Mouse (Mus musculus) central nervous system, embryonic 14 days (tissue): ENCODE measurements around the gene Carns1. TPM values are rescaled to one million over a fixed set of nuclear protein-coding genes. Genes with fewer than 3 reads are reported as not detected.

Experiments
- polyA plus RNA-seq: library from polyadenylated mRNA; depleted of rRNA; stranded (reverse); fragments of >200 nt; gene quantifications from 2 replicates; pipeline ENCODE4 v1.2.3, GENCODE M21; 2012; rRNA removed

Gene Carns1
- polyA plus RNA-seq, result 3.6 and 4.1 TPM in 2 replicates

DNA sequence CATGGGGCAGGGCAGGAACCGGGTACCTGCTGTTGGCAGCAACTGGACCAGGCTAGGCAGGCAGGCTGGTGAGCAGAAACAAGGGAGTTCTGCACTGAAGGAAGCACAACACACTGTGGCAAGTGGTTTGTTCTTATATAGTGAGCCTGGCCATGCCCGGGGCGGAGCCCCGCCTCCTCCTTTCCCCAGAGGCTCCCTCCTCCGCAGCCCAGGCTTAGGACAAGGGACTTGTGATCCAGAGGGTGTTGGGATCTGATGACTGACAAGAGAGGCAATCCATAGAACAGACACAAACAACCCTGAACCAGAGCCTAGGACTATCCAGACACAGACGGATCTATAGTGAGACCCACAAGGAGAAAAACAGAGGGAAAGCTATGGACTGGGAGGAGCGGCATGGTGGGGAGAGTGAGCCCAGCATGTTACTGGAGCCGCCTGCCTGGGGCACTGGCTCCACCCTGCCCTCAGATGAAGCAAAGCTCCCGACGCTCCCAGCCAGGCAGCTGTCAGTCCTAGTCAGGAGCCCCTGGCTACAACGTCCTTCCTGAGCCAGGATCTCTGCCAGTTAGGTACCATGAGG lies at the start of gene Carns1:
TSS of gene Carns1 (minus strand) at position 112 of the 580 bp plus-strand sequence.

DNA sequence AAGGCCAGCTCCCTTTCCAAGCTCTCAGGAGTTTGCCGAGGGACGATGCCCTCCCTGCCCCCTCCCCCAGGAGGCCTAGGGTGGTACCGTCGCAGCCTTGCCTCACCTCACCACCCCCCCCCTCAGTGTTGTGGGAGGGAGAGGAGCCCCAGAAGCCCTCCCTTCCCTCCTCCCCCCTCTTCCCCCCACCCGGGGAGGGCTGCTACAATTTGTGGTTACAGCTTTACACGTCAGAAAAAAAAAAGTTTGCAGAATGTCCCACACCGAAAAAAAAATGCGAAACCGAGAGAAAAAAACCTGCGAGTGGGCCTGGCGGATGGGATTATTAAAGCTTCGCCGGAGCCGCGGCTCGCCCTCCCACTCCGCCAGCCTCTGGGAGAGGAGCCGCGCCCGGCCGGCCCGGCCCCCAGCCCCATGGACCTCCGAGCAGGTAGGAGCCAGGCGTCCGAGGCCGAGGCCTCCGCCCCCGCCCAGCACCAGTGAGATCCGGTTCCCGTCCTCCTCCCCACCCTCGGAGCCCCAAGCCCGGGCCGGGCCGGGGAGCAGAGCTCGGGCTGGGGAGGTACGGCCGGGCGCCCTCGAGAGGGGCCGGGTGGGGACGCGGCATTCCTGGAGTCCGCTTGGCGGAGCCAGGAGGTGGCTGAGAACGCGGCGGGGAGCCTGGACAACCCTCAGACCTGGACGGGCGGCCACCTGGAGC lies 38.9 kb upstream of the Carns1 start, which contains the start of the genes Clcf1 and AC109138.7:
TSS of gene Clcf1 (plus strand) at position 168 of the 700 bp plus-strand sequence.
TSS of gene AC109138.7 (plus strand) at position 287 of the 700 bp plus-strand sequence.

DNA sequence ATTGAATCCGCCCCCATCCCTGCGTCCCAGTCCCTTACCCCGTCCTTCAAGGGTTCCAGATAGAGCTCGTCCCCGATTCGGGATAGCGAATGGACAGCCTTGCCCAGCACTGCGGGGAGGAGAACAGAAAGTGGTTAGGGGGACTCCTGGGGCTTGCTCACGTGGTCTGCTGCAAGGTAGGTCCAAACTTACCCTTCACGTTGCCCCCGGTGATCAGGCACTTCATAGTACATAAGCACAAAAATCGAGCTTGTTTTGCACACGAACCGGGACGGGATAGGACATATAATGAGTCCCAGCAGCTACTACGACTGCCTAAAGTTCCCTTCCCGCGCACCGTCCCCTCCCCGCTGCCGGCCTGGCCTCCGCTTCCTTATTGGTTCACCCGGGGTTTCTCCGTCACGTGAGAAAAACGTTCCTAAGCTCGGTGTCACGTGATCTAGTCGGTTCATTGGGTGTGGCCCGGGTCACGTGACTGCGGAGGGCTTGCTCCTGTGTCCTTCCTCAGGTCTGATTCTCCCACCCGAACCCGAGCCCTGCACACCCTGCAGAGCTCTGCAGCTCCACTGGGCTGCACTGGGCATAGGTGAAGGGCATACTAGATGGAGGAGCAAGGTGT lies 26.1 kb upstream of the Carns1 start, which contains the start of gene Rad9a:
TSS of gene Rad9a (minus strand) at position 372 of the 619 bp plus-strand sequence.

DNA sequence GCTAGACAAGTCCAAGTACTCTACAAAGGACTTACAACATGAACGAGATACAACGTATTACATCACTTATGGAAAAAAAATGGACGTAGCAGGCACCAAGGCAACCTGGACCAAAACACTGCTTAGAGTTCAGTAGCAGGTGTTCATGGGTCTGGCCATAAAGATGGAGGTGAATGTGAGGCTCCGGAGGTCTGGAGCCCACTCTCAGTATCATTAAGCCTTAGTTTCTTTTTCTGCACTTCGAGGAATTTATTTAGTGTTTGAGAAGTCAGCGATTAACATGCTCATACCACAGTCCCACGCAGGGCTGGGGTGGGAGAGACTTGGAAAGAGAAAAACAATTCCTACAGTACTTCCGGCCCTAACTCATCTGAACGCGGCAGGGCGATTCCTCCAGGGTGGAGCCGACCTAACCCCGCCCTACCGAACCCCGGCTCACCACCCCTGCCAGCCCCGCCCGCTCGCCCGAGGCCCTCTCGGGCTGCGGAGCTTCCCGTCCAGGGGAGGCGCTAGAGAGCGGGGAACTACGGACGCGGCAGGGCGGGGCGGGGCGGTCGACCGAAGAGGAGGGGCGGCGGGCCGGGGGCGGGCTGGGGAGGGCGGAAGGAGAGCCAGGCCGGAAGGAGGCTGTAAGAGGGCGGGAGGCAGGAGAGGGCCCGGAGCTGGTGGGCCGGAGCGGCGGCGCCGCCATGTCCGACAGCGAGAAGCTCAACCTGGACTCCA lies 16.4 kb upstream of the Carns1 start, which contains the start of gene Ppp1ca:
TSS of gene Ppp1ca (plus strand) at position 538 of the 723 bp plus-strand sequence.

DNA sequence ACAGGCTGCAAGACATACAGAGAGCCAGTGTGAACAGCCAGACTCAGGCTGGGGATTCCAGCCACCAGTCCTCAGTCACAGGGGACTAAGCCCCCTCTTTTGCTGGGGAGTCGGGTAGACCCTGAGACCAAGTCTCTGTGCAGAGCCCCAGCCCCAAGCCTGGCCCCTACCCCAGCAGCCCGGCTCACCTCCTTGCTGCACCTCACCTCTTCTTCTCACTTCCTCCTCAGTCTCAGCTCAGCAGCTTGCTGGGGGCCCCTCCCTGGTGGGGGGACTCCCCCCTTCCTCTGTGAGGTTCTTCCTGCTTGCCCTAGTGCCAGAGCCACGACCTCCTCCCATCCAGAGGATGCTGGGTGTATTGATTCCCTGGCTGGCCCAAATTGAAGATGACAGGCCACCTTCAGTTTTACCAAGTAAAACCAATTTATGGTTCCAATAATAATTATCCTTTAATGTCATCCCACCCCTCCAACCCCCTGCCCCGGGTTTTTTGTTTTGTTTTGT lies 15.6 kb upstream of the Carns1 start, which contains the start of gene Tbc1d10c:
TSS of gene Tbc1d10c (minus strand) at position 454 of the 504 bp plus-strand sequence.

DNA sequence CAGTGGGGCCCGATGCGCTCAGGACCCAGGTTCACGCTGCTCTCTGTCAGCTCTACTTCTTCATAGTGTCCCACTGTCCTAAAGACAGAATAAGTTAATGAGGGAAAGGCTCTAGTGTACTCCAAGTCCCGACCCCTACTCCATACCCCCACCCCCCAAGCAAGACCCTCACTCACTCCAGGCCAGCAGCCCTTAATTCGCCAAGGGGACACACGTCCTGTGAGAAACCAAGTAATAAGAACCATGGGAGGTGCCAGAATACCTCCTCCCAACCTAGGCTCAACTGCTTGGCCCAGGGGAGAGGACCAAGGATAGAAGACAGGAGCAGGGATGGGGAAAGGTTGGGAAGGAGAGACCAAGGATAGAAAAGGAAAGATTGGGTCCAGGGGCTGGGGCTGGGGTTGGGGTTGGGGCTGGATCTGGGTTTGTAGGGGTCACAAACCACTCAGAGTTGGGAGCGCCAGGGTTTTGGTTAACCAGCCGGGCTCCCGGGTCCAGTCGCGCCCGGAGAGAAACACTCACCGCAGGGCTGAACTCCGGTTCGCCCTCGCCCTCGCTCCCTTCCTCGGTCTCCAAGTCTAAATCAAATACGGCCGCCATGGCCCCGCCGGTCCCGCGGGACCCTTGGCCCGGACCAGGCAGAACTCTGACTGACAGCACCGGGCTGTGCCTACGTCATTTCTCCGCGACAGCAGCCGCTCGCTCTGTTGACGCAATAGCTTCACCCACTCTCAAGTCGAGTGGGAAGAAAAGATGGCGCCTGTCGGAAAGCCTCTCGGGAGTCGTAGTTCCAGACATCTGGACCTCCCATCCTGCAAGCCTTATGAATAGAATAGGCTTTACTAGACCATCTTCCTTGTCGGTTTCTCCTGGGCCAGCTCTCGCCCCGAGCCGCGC lies 12.4 kb downstream of the Carns1 start, which contains the start of gene Rps6kb2:
TSS of gene Rps6kb2 (minus strand) at position 709 of the 897 bp plus-strand sequence.

DNA sequence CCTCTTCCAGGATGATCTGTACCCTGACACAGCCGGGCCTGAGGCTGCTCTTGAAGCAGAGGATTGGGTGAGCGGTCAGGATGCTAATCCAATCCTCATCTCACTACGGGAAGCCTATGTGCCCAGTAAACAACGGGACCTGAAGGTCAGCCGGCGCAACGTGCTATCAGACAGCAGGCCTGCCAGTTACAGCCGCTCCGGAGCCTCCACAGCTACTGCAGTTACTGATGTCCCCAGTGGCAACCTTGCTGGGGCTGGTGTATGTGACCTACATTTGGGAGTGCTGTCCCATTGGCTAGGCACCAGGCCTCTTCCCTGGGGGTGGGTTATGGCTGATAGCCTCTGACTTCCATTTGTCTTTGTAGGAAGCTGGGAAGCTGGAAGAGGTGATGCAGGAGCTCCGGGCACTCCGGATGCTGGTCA lies 22.0 kb downstream of the Carns1 start, which contains the start of gene Ptprcap:
TSS of gene Ptprcap (plus strand) at position 373 of the 423 bp plus-strand sequence.

DNA sequence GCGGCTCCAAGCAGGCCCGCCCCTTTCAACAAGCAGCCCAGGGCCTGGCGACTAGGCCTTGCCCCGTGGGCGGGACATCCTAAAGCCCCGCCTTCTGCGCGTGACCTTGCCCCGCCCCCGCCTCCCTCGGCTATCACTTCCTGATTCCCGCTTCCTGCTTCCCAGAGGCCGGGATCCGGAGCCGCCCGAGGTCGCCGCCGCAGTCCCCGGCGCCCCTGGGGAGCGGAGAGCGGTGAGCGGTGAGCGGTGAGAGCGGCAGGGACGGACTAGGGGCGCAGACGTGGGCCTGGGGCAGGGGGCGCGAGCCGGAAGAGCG lies 26.8 kb downstream of the Carns1 start, which contains the start of gene Coro1b:
TSS of gene Coro1b (plus strand) at position 129 of the 316 bp plus-strand sequence.

DNA sequence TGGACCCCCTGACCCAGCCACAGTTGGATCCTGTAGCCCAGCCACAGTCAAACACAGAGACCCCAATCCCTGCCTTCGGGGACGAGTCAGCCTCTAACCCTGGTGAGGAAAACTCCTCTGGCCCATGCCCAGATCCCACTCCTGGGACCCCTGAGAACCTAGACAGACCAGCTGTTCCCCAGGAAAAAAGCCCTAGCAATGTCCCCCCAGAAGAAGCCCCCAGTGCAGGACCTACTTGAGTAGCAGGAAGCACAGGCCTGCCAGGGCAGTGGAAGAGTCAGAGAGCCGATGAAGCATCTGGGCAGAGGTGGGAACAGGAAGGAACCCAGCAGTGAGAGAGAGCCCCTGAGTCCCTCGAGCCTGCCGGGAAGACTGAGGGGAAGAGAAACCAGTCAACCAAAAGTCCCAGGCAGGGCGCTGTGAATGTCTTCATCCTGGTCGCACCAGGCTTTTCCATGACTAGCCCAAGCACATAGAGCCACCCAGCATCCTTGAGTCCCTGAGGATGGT lies 31.5 kb downstream of the Carns1 start, which contains the start of gene Cabp4:
TSS of gene Cabp4 (minus strand) at position 275 of the 510 bp plus-strand sequence.

DNA sequence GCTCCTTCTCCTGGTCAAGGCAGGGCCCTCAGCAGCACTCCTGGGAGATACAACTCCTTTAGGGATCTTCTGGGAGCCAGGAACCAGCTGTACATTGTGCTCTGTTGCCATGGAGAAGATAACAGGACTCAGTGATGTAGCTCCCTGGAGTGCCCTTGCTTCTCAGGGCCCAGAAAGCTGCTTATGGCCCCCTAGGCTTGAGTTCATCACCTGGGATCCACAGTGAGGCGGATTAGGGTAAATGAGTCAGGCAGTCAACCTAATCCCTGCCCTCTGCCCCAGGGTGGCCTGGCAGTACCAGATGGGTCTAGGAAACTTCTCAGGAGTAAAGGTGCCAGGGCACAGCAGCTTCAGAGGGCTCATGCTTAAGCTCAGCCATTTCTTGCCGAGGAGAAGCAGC lies 35.8 kb downstream of the Carns1 start, which contains the start of gene Gpr152:
TSS of gene Gpr152 (plus strand) at position 342 of the 400 bp plus-strand sequence.

DNA sequence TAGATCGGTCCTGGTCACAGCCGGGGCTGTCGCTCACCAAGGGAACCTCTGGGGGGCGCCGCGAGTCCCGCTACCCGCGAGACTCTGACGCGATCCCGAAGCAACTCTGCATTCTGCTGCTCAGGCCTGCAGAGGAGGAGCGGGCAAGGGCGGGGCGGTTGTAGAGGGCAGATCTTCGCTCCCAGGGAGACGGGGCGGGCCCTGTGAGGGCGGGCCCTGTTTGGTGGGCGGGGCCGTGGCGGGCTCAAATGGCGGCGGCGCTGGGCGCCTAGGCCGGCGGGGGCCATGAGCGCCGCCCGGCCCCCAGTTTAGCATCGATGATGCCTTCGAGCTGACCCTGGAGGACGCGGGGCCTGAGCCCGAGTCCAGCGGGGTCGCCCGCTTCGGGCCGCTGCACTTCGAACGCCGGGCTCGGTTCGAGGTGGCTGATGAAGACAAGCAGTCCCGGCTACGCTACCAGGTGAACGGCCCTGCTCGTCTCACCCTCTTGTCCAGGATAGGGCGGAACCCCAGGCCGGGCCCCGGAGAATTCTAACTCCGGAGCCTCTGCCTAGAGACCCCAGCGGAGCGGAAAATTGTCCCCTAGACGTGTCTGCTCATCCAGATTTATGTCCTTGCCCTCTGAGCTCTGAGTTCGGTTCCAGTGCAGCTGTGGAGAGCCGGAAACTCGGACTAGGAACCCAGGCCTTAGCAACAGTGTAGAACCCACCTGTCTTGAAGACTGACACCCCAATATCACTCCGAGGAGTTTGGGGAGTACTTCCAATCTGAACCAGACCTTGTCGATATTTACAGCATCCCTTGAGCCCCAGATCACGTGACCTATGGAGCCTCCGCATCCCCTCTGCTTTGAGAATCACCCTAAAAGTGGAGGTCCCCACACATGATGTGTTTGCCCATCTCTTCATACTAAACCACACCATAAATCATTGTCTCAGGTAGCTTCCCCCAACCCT lies 49.3 kb downstream of the Carns1 start, which contains the start of gene Aip:
TSS of gene Aip (minus strand) at position 118 of the 956 bp plus-strand sequence.

Other genes with a start within 250 kb of the Carns1 start
- gene Aldh3b1, start 245.7 kb downstream of the Carns1 start, polyA plus RNA-seq, result 1.7 and 1.8 TPM in 2 replicates
- 14.5 and 15.1 TPM in 2 replicates for gene Unc93b1, start 240.3 kb downstream of the Carns1 start, polyA plus RNA-seq
- gene Aldh3b3, start 216.8 kb downstream of the Carns1 start, polyA plus RNA-seq, result 0.05 TPM in 1 of 2 replicates, not detected in the other
- gene Aldh3b2, start 203.2 kb downstream of the Carns1 start, polyA plus RNA-seq, result 0.32 and 1.8 TPM in 2 replicates
- gene Acy3, start 188.9 kb downstream of the Carns1 start, polyA plus RNA-seq, result 2.3 and 3.3 TPM in 2 replicates
- gene Tbx10, start 182.7 kb downstream of the Carns1 start, polyA plus RNA-seq, result 0.05 and 0.21 TPM in 2 replicates
- gene Nudt8, start 174.9 kb downstream of the Carns1 start, polyA plus RNA-seq, result 14.7 and 17.5 TPM in 2 replicates
- 9.0 and 9.6 TPM in 2 replicates for gene Gm49405, start 174.9 kb downstream of the Carns1 start, polyA plus RNA-seq
- gene Doc2g, start 172.2 kb downstream of the Carns1 start, polyA plus RNA-seq, result 23.9 and 25.6 TPM in 2 replicates
- gene Ndufv1, start 162.7 kb downstream of the Carns1 start, polyA plus RNA-seq, result 172 and 187 TPM in 2 replicates
- 226 and 263 TPM in 2 replicates for gene Gstp1, start 137.5 kb downstream of the Carns1 start, polyA plus RNA-seq
- 1.2 and 5.2 TPM in 2 replicates for gene Gstp2, start 129.5 kb downstream of the Carns1 start, polyA plus RNA-seq
- gene Gstp3, start 115.9 kb downstream of the Carns1 start, polyA plus RNA-seq, result 0.38 TPM in 1 of 2 replicates, not detected in the other
- gene Cabp2, start 93.9 kb downstream of the Carns1 start, polyA plus RNA-seq, result not detected in 2 replicates
- 51.1 and 56.1 TPM in 2 replicates for gene Cdk2ap2, start 78.3 kb downstream of the Carns1 start, polyA plus RNA-seq
- 112 and 116 TPM in 2 replicates for gene Pitpnm1, start 75.5 kb downstream of the Carns1 start, polyA plus RNA-seq
- 122 and 129 TPM in 2 replicates for gene Aip, start 49.6 kb downstream of the Carns1 start, polyA plus RNA-seq
- gene Gpr152, start 35.7 kb downstream of the Carns1 start, polyA plus RNA-seq, result 0.05 and 0.06 TPM in 2 replicates
- gene Cabp4, start 31.4 kb downstream of the Carns1 start, polyA plus RNA-seq, result 0.03 and 0.05 TPM in 2 replicates
- 245 and 266 TPM in 2 replicates for gene Coro1b, start 26.9 kb downstream of the Carns1 start, polyA plus RNA-seq
- gene Ptprcap, start 21.9 kb downstream of the Carns1 start, polyA plus RNA-seq, result 1.6 and 2.9 TPM in 2 replicates
- 75.7 and 77.5 TPM in 2 replicates for gene Rps6kb2, start 12.1 kb downstream of the Carns1 start, polyA plus RNA-seq
- 2.0 and 3.4 TPM in 2 replicates for gene Tbc1d10c, start 15.8 kb upstream of the Carns1 start, polyA plus RNA-seq
- gene Ppp1ca, start 16.6 kb upstream of the Carns1 start, polyA plus RNA-seq, result 403 and 409 TPM in 2 replicates
- 39.4 and 40.6 TPM in 2 replicates for gene Rad9a, start 26.2 kb upstream of the Carns1 start, polyA plus RNA-seq
- gene Clcf1, start 38.8 kb upstream of the Carns1 start, polyA plus RNA-seq, result 2.9 and 7.3 TPM in 2 replicates
- gene AC109138.7, start 38.9 kb upstream of the Carns1 start, polyA plus RNA-seq, result 1.2 TPM in 1 of 2 replicates, not detected in the other
- 28.6 and 30.9 TPM in 2 replicates for gene Pold4, start 56.4 kb upstream of the Carns1 start, polyA plus RNA-seq
- gene Ssh3, start 93.7 kb upstream of the Carns1 start, polyA plus RNA-seq, result 50.7 and 62.1 TPM in 2 replicates
- 43.2 and 50.9 TPM in 2 replicates for gene Ankrd13d, start 107.7 kb upstream of the Carns1 start, polyA plus RNA-seq
- gene Grk2, start 130.7 kb upstream of the Carns1 start, polyA plus RNA-seq, result 107 and 108 TPM in 2 replicates
- 80.2 and 85.5 TPM in 2 replicates for gene Kdm2a, start 222.8 kb upstream of the Carns1 start, polyA plus RNA-seq